8 mouse cellular contexts compared by ENCODE assay signal in the genomic region with DNA sequence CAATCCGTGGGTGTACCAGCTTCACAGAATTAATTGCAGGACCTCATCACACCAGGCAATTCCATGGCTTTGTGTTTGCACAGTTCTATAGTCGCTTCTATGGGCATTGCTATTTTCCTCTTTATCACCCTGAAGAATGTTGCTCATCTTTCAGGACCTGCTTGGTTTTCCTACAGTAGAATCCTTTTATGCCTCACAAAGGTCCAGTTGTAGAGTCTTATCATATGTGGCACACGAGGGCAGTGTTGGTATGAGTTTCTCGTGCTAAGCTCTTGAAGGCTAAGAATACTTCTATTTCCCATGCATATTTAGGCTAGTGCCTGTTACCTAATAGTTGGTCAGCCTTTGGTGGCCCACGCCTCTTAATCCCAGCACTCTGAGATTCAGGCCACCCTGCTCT. TPM values are rescaled to one million over a fixed set of nuclear protein-coding genes. Genes with fewer than 3 reads are reported as not detected.
DNase-seq lines count a peak whose midpoint lies in the region; ATAC-seq and TF ChIP-seq lines count a peak whose summit lies in the region.
"Had no signal": no experiment of that assay in that cellular context is flagged by ENCODE, and none has a peak within 500 bp of the region (broad histone marks: within the 10 kb centered on the region; RNA-seq: fewer than 3 reads in every experiment).

No protein-coding gene starts in this region.

- WGBS in neural tube, embryonic 11.5 days = 63% methylated on average over 5 of the region's 5 CpGs
- WGBS in limb, embryonic 13.5 days = 48% methylated on average over 5 of the region's 5 CpGs

- H3K4me3 ChIP-seq in neural tube, embryonic 11.5 days (ENCODE audit: low read depth, low read length) = peak overlapping the region; percentile 72
- H3K4me3 ChIP-seq in embryonic fibroblast, embryonic 13.5 days (ENCODE audit: insufficient read depth, low read length) = peak overlapping the region; percentile 71
- peak overlapping the region; percentile 89 for H3K4me3 ChIP-seq in limb, embryonic 13.5 days

- no peaks in the 10 kb centered on the region for H3K9me3 ChIP-seq in neural tube, embryonic 11.5 days (ENCODE audit: control insufficient read depth, low read length)
- H3K9me3 ChIP-seq in limb, embryonic 13.5 days = no peaks in the 10 kb centered on the region

- peak overlapping the region; percentile 55 for H3K4me2 ChIP-seq in neural tube, embryonic 11.5 days (ENCODE audit: low read depth)
- H3K4me2 ChIP-seq in limb, embryonic 13.5 days (replicated peaks) = peak overlapping the region; percentile 84

- peaks cover 2% of the 10 kb centered on the region; the same call in 1 of the 2 replicates for H3K36me3 ChIP-seq in neural tube, embryonic 11.5 days (ENCODE audit: control insufficient read depth, insufficient read depth, low read length)
- peaks cover 9% of the 10 kb centered on the region; the same call in 1 of the 2 replicates for H3K36me3 ChIP-seq in limb, embryonic 13.5 days

- no peaks in the 10 kb centered on the region for H3K27me3 ChIP-seq in neural tube, embryonic 11.5 days (ENCODE audit: control insufficient read depth, insufficient read depth, low read length)
- no peaks in the 10 kb centered on the region for H3K27me3 ChIP-seq in limb, embryonic 13.5 days

- TF ChIP-seq CTCF in embryonic fibroblast, embryonic 13.5 days (IDR thresholded peaks at IDR 0.05; ENCODE audit: borderline replicate concordance, insufficient read depth, low read length) = no peak

- peak overlapping the region; percentile 72 for H3K9ac ChIP-seq in neural tube, embryonic 11.5 days (ENCODE audit: low read length)
- H3K9ac ChIP-seq in limb, embryonic 13.5 days = peak overlapping the region; percentile 90

- TF ChIP-seq POLR2A in embryonic fibroblast, embryonic 13.5 days (IDR thresholded peaks at IDR 0.05; ENCODE audit: low read depth, low read length) = no peak

- DNase-seq in neural tube, embryonic 11.5 days (ENCODE audit: low spot score) = no peak
- DNase-seq in neural tube, embryonic 10.5 days (ENCODE audit: extremely low spot score, low spot score) = no peak
- peak; percentile 26 for DNase-seq in retina, postnatal 1 day
- DNase-seq in ovary, adult 18-20 months (ENCODE audit: low spot score) = no peak
- DNase-seq in left cerebral cortex, adult 8-10 months (ENCODE audit: low spot score in 2 of 2) = no peak

- H3K4me1 ChIP-seq in neural tube, embryonic 11.5 days (ENCODE audit: control insufficient read depth, insufficient read depth, low read length) = peaks cover 8% of the 10 kb centered on the region; the same call in 1 of the 2 replicates
- peaks cover 2% of the 10 kb centered on the region; the same call in 1 of the 2 replicates for H3K4me1 ChIP-seq in embryonic fibroblast, embryonic 13.5 days (ENCODE audit: control insufficient read depth, insufficient read depth, low read length)
- peaks cover 30% of the 10 kb centered on the region for H3K4me1 ChIP-seq in limb, embryonic 13.5 days

- H3K27ac ChIP-seq in neural tube, embryonic 11.5 days (ENCODE audit: low read depth, low read length) = no peak overlapping the region
- H3K27ac ChIP-seq in embryonic fibroblast, embryonic 13.5 days (ENCODE audit: insufficient read depth, low read length) = no peak overlapping the region
- peak overlapping the region; percentile 93; the same call in 1 of the 2 replicates for H3K27ac ChIP-seq in limb, embryonic 13.5 days

- ATAC-seq in neural tube, embryonic 11.5 days (ENCODE audit: insufficient read depth, low FRiP score, low TSS enrichment) = no peak
- no peak for ATAC-seq in limb, embryonic 13.5 days (ENCODE audit: low FRiP score, low read depth)

RNA-seq across cellular contexts. Expression of a gene that starts 0.6 kb away (rescaled TPM):
- polyA plus RNA-seq in neural tube, embryonic 11.5 days (2014; fragmentation: Nextera tagmentation; extraction: Ambion mirVana) = 7.7 and 9.0 TPM in 2 replicates
- 15.8 and 18.7 TPM in 2 replicates for polyA plus RNA-seq in embryonic fibroblast, embryonic 13.5 days (2011; ENCODE audit: insufficient read length, low read depth, missing spikeins)
- 16.1 and 16.4 TPM in 2 replicates for polyA plus RNA-seq in limb, embryonic 13.5 days (2015; fragmentation: Nextera tagmentation; extraction: Ambion mirVana)
- 10 to 100 TPM; 23.1 to 29.9 (median 24.1) TPM for total RNA-seq in left cerebral cortex, adult 8-10 months (2022)

RNA-seq across cellular contexts. Expression of a gene that starts 1.0 kb away (rescaled TPM):
- polyA plus RNA-seq in neural tube, embryonic 11.5 days (2014; fragmentation: Nextera tagmentation; extraction: Ambion mirVana) = 77.7 and 85.7 TPM in 2 replicates
- polyA plus RNA-seq in embryonic fibroblast, embryonic 13.5 days (2011; ENCODE audit: insufficient read length, low read depth, missing spikeins) = 84.9 and 90.1 TPM in 2 replicates
- polyA plus RNA-seq in limb, embryonic 13.5 days (2015; fragmentation: Nextera tagmentation; extraction: Ambion mirVana) = 113 and 122 TPM in 2 replicates
- total RNA-seq in left cerebral cortex, adult 8-10 months (2022) = 10 to 100 TPM; 67.2 to 90.4 (median 76.7) TPM

RNA-seq across cellular contexts. Expression of a gene that starts 18.8 kb away (rescaled TPM):
- 0.17 TPM in 1 of 2 replicates, not detected in the other for polyA plus RNA-seq in neural tube, embryonic 11.5 days (2014; fragmentation: Nextera tagmentation; extraction: Ambion mirVana)
- not detected in 2 replicates for polyA plus RNA-seq in embryonic fibroblast, embryonic 13.5 days (2011; ENCODE audit: insufficient read length, low read depth, missing spikeins)
- polyA plus RNA-seq in limb, embryonic 13.5 days (2015; fragmentation: Nextera tagmentation; extraction: Ambion mirVana) = not detected in 2 replicates
- total RNA-seq in left cerebral cortex, adult 8-10 months (2022) = not detected
- polyA plus RNA-seq: frontal cortex, adult 2 months had no signal

RNA-seq across cellular contexts. Expression of a gene that starts 20.1 kb away (rescaled TPM):
- polyA plus RNA-seq in neural tube, embryonic 11.5 days (2014; fragmentation: Nextera tagmentation; extraction: Ambion mirVana) = not detected in 2 replicates
- not detected in 2 replicates for polyA plus RNA-seq in embryonic fibroblast, embryonic 13.5 days (2011; ENCODE audit: insufficient read length, low read depth, missing spikeins)
- polyA plus RNA-seq in limb, embryonic 13.5 days (2015; fragmentation: Nextera tagmentation; extraction: Ambion mirVana) = not detected in 2 replicates
- not detected for total RNA-seq in left cerebral cortex, adult 8-10 months (2022)
- polyA plus RNA-seq: frontal cortex, adult 2 months had no signal

RNA-seq across cellular contexts. Expression of a gene that starts 20.1 kb away (rescaled TPM):
- 0.16 TPM in 1 of 2 replicates, not detected in the other for polyA plus RNA-seq in neural tube, embryonic 11.5 days (2014; fragmentation: Nextera tagmentation; extraction: Ambion mirVana)
- polyA plus RNA-seq in embryonic fibroblast, embryonic 13.5 days (2011; ENCODE audit: insufficient read length, low read depth, missing spikeins) = not detected in 2 replicates
- polyA plus RNA-seq in limb, embryonic 13.5 days (2015; fragmentation: Nextera tagmentation; extraction: Ambion mirVana) = 0.08 and 0.11 TPM in 2 replicates
- not detected for total RNA-seq in left cerebral cortex, adult 8-10 months (2022)
- polyA plus RNA-seq: frontal cortex, adult 2 months had no signal
